Mouse (Mus musculus) embryonic facial prominence, embryonic 10.5 days (tissue): ENCODE measurements around the gene Chchd2. TPM values are rescaled to one million over a fixed set of nuclear protein-coding genes. Genes with fewer than 3 reads are reported as not detected.

Experiments used
- polyA plus RNA-seq: library from polyadenylated mRNA; unstranded; fragments of >200 nt; fragmentation: Nextera tagmentation; extraction: Ambion mirVana; gene quantifications from 2 replicates; pipeline ENCODE4 v1.2.1, GENCODE M21; 2016

Gene Chchd2
- polyA plus RNA-seq, 1 experiment from 2014 or later, result 1,199 TPM

Other genes with a start within 250 kb of the Chchd2 start
- gene Zfp11, start 217.4 kb downstream of the Chchd2 start, polyA plus RNA-seq, result 6.5 and 7.3 TPM in 2 replicates
- not detected in 2 replicates for gene Sept14, start 179.0 kb downstream of the Chchd2 start, polyA plus RNA-seq
- gene Mrps17, start 172.0 kb downstream of the Chchd2 start, polyA plus RNA-seq, result 178 and 186 TPM in 2 replicates
- 74.2 and 74.8 TPM in 2 replicates for gene Nipsnap2, start 162.4 kb downstream of the Chchd2 start, polyA plus RNA-seq
- gene Psph, start 100.0 kb downstream of the Chchd2 start, polyA plus RNA-seq, result 35.5 and 38.6 TPM in 2 replicates
- 44.3 and 44.9 TPM in 2 replicates for gene Sumf2, start 40.5 kb downstream of the Chchd2 start, polyA plus RNA-seq
- gene Zbed5, start 8.3 kb upstream of the Chchd2 start, polyA plus RNA-seq, result 7.4 and 7.7 TPM in 2 replicates
- gene Phkg1, start 11.1 kb upstream of the Chchd2 start, polyA plus RNA-seq, result 0.11 and 0.19 TPM in 2 replicates
- gene Nupr1l, start 21.1 kb upstream of the Chchd2 start, polyA plus RNA-seq, result 3.5 and 3.7 TPM in 2 replicates
- 29.2 and 34.7 TPM in 2 replicates for gene Vkorc1l1, start 54.5 kb upstream of the Chchd2 start, polyA plus RNA-seq
- 45.3 and 47.7 TPM in 2 replicates for gene Gusb, start 115.6 kb upstream of the Chchd2 start, polyA plus RNA-seq
- 34.2 and 34.8 TPM in 2 replicates for gene Asl, start 141.8 kb upstream of the Chchd2 start, polyA plus RNA-seq
- gene Crcp, start 141.8 kb upstream of the Chchd2 start, polyA plus RNA-seq, result 53.3 and 54.4 TPM in 2 replicates
- gene Tpst1, start 185.9 kb upstream of the Chchd2 start, polyA plus RNA-seq, result 52.3 and 55.6 TPM in 2 replicates